ENCODE assay signal across 11 mouse cellular contexts in genomic region chr10:19297669-19298068, GRCm38 (mm10). TPM values are rescaled to one million over a fixed set of nuclear protein-coding genes. Genes with fewer than 3 reads are reported as not detected.
DNase-seq lines count a peak whose midpoint lies in the region; ATAC-seq and TF ChIP-seq lines count a peak whose summit lies in the region.
"Had no signal": no experiment of that assay in that cellular context is flagged by ENCODE, and none has a peak within 500 bp of the region (broad histone marks: within the 10 kb centered on the region; RNA-seq: fewer than 3 reads in every experiment).

No protein-coding gene starts in this region.

- no peak overlapping the region for H3K9ac ChIP-seq in forebrain, embryonic 14.5 days (ENCODE audit: low read length)
- no peak overlapping the region for H3K9ac ChIP-seq in forebrain, embryonic 11.5 days (ENCODE audit: low read length)

- no peak; the same call in 1 of the 2 replicates for TF ChIP-seq CTCF in lung, adult 2 months (IDR thresholded peaks at IDR 0.05; ENCODE audit: insufficient read depth, low read length)

- H3K4me1 ChIP-seq in forebrain, embryonic 14.5 days (ENCODE audit: control insufficient read depth, insufficient read depth, low read length) = no peaks in the 10 kb centered on the region
- no peaks in the 10 kb centered on the region for H3K4me1 ChIP-seq in forebrain, embryonic 11.5 days (replicated peaks; ENCODE audit: control insufficient read depth, insufficient read depth, low read length)
- H3K4me1 ChIP-seq in lung, adult 2 months (ENCODE audit: control insufficient read depth, insufficient read depth, low read length) = no peaks in the 10 kb centered on the region

- H3K27me3 ChIP-seq in forebrain, embryonic 14.5 days (replicated peaks; ENCODE audit: control insufficient read depth, insufficient read depth, low read length) = no peaks in the 10 kb centered on the region
- no peaks in the 10 kb centered on the region for H3K27me3 ChIP-seq in forebrain, embryonic 11.5 days (ENCODE audit: control insufficient read depth, insufficient read depth, low read length)

- ATAC-seq in forebrain, embryonic 14.5 days = no peak
- ATAC-seq in forebrain, embryonic 11.5 days (replicated peaks; ENCODE audit: low FRiP score) = no peak

- peak; percentile 37 for DNase-seq in forebrain, embryonic 14.5 days (ENCODE audit: low spot score)
- no peak for DNase-seq in forebrain, embryonic 11.5 days (ENCODE audit: low spot score)
- peak; percentile 8 for DNase-seq in lung, adult 2 months
- DNase-seq in lung, postnatal 25 days (ENCODE audit: low spot score) = no peak
- peak; percentile 14 for DNase-seq in MEL-GATA-1-ER (ENCODE audit: extremely low read depth, low read depth)
- DNase-seq in natural killer cell, adult 2 months (ENCODE audit: low spot score in 2 of 2) = peak; percentile 11 to 31
- no peak for DNase-seq in ovary, postnatal 36 days (ENCODE audit: low spot score)
- DNase-seq in frontal cortex, postnatal 14 days (ENCODE audit: low spot score in 2 of 2) = no peak
- DNase-seq: gastrocnemius, postnatal 25 days had no signal

- H3K36me3 ChIP-seq in forebrain, embryonic 14.5 days (ENCODE audit: control insufficient read depth, insufficient read depth, low read length) = no peaks in the 10 kb centered on the region
- no peaks in the 10 kb centered on the region for H3K36me3 ChIP-seq in forebrain, embryonic 11.5 days (ENCODE audit: control insufficient read depth, insufficient read depth, low read length)

- no peak overlapping the region for H3K4me3 ChIP-seq in forebrain, embryonic 14.5 days (ENCODE audit: low read depth, low read length)
- H3K4me3 ChIP-seq in forebrain, embryonic 11.5 days (ENCODE audit: low read depth, low read length) = no peak overlapping the region
- no peak overlapping the region for H3K4me3 ChIP-seq in lung, adult 2 months (replicated peaks; ENCODE audit: extremely low read depth, low read depth, low read length)

- TF ChIP-seq POLR2A in lung, adult 2 months (IDR thresholded peaks at IDR 0.05; ENCODE audit: borderline replicate concordance, extremely low read depth, low read depth, low read length) = no peak

- 55% methylated on average over 3 of the region's 3 CpGs for WGBS in forebrain, embryonic 14.5 days
- 43% methylated on average over 3 of the region's 3 CpGs for WGBS in forebrain, embryonic 11.5 days
- 57% methylated on average over 3 of the region's 3 CpGs for WGBS in lung, adult 2 months

- H3K9me3 ChIP-seq in forebrain, embryonic 14.5 days (replicated peaks; ENCODE audit: control insufficient read depth, low read length) = no peaks in the 10 kb centered on the region
- no peaks in the 10 kb centered on the region for H3K9me3 ChIP-seq in forebrain, embryonic 11.5 days (ENCODE audit: control insufficient read depth, low read length)

- no peak overlapping the region for H3K27ac ChIP-seq in forebrain, embryonic 14.5 days (ENCODE audit: low read depth, low read length)
- H3K27ac ChIP-seq in forebrain, embryonic 11.5 days (ENCODE audit: low read depth, low read length) = no peak overlapping the region

- no peak overlapping the region for H3K4me2 ChIP-seq in forebrain, embryonic 14.5 days (ENCODE audit: low read length)
- H3K4me2 ChIP-seq in forebrain, embryonic 11.5 days (ENCODE audit: low read depth, low read length, severe bottlenecking) = no peak overlapping the region

RNA-seq across cellular contexts. Expression of gene Olig3, which starts 58.7 kb away (rescaled TPM):
- 1.7 and 1.8 TPM in 2 replicates for polyA plus RNA-seq in forebrain, embryonic 14.5 days (2014; fragmentation: Nextera tagmentation; extraction: Ambion mirVana)
- polyA plus RNA-seq in forebrain, embryonic 11.5 days (2014; fragmentation: Nextera tagmentation; extraction: Ambion mirVana) = 23.8 and 26.8 TPM in 2 replicates
- 0.32 and 0.49 TPM in 2 replicates for polyA plus RNA-seq in lung, adult 2 months (2012; rRNA removed)
- polyA plus RNA-seq: cortical plate, adult 2 months; lung, embryonic 16.5 days had no signal

Comparison
In these comparisons a context has a peak if more than half of its experiments do, and no peak if none do; other contexts are left out.
1. DNase-seq: peak in forebrain, embryonic 14.5 days (single experiment), lung, adult 2 months (single experiment), MEL-GATA-1-ER (single experiment) and natural killer cell, adult 2 months (2 of 2); none in forebrain, embryonic 11.5 days (single experiment), lung, postnatal 25 days (single experiment), ovary, postnatal 36 days (single experiment) and frontal cortex, postnatal 14 days (0 of 2).